Mouse (Mus musculus) cerebellum, adult 9-10 months (tissue): ENCODE measurements around the gene Msrb1.

Experiments used
- DNase-seq: peaks from one replicate; pipeline ENCODE4 v3.0.0; 2022

The Msrb1 gene

GRCm38 (mm10) chr17:24745526-24746497 lies 9.4 kb downstream of the Msrb1 start:
- peak; percentile 75 for DNase-seq

- no peak for DNase-seq
Measured at GRCm38 (mm10) chr17:24746986-24747385, 10.5 kb downstream of the Msrb1 start.

DNA sequence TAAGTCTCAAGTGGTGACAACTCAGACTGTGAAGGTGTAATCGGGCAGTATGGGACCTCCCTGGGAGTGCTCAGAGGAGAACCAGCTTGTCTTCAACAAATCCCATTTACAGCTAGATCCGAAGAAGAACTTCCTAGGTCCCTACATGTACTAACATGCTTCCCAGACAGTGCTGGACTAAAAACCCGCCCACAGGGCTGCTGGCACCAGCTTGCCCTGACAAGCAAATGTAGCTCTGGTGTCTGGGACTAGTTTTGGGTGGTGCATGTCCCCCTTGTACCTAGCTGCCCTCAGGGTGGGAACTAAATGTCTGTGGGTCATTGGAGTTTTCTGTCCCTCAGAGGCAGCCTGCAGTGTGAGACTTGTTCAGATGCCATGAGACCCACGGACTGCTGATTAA lies 15.1 kb downstream of the Msrb1 start:
- DNase-seq: no peak

DNA sequence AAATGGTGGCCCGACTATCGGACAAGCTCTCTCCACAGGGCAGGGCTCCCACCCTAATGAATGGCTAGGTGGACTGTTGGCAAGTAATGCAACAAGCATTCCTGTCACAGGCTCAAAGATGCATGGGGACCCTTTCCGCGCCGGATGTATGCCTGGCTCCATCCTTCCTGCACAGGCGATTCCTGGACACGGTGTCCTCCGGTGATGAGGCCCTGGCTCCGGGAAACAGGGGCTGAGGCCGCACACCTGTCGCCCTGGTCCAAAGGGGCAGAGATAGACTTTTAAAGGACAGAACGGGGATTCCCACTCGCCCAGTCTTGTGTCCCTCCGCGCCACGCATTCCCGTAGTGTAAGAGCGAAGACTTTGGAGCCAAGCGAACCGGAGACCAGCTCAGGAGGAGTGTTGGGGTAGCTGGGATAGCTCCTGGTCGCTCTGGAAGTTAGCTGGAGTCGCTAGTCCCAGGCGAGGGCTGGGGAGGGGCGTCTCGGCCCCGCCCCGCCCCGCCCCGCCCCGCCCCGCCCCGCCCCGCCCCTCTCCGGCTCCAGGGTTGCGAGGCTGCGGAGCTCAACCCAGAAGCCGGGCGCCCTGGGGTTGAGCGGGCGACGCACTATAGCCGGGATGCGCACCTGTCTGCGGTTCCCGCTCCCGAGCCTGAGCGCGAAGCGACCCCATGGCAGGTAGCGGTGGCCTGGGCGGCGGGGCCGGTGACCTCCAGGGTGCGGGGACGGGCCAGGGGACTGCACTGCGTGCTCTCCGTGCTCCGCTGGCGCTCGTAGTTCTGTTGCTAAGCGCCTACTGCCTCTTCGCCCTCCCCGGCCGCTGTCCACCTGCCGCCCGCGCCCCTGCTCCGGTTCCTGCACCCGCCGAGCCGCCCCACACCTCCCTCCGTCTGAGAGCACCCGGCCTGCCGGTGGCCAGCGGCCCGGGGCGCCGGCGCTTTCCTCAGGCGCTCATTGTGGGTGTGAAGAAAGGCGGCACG lies 16.3 kb downstream of the Msrb1 start, which contains the start of gene Hs3st6:
Hs3st6 (plus strand) TSS at position 574 of the 980 bp plus-strand sequence.
- no peak for DNase-seq

GRCm38 (mm10) chr17:24757394-24757793 lies 21.0 kb downstream of the Msrb1 start:
- DNase-seq: no peak

DNA sequence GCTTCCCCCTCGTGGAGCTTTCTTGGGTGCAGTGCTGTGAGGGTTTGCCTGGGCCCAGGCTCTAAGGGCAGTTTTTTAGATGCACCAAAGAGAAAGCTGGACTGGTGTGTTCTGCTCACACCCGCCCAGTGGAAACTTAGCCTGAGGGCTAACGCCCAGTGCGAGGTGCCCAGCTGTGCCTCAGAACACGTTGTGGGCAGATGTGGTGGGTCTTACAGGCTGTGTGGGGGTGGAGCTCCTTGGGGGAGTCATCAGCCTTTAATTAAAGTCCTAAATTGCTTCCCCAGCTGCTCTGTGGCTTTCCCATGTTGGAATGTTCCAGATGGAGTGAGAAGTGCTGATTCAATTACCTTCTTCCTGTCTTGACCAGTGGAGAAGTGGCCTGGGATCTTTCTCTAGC lies 24.7 kb downstream of the Msrb1 start:
- no peak for DNase-seq

- DNase-seq: no peak
Measured at GRCm38 (mm10) chr17:24765016-24765905, 28.8 kb downstream of the Msrb1 start.

DNA sequence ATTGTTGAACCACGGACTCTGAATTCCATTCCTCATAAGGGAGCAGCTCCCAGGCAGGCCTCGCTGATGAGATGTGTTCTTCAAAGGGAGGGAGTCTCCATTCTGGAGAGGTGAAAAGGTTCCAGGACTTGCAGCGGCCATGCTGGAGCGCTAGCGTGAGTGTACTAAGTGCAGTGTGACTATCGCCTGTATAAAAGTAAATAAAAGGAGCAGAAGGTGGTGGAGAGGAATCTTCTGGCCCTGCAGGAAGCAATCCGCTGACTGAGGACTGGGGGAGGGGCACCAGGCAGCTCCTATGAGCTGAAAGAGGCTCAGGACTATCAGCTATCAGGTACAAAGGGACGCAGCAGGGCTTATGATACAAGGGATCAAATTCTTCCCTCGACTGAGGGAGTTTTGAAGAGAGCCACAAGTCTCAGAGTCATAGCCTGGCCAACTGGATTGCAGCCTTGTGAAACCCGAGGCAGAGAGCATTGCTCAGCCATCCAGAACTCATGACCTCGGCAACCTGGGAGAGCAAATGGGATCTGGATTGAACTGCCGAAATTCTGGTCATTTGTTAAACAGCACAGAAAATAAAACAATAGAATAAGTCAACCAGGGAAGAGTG lies 29.9 kb downstream of the Msrb1 start:
- DNase-seq: no peak

DNA sequence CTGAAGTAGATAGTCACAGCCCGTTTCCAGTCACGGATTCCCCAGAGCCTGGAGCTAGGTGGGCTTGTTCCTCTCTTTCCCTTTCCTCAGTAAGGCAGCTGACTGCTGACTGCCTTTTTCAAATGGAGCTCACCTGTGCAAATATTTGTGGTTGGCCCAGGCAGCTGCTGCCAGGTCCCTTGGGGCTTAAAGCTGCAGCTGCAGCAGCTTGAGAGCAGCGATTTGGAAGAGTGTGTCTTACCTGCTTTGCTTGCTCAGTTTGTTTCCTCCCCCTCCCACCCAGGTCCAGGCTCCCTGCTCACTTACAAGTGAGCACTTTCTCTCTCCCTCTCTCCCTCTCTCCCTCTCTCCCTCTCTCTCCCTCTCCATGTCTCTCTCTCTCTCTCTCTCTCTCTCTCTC lies 32.7 kb downstream of the Msrb1 start:
- DNase-seq: no peak

- DNase-seq: no peak
Measured at GRCm38 (mm10) chr17:24773241-24773640, 36.8 kb downstream of the Msrb1 start.

- no peak for DNase-seq
Measured at GRCm38 (mm10) chr17:24775173-24775572, 38.7 kb downstream of the Msrb1 start.

- DNase-seq: no peak
Measured at GRCm38 (mm10) chr17:24777073-24777472, 40.6 kb downstream of the Msrb1 start.

- no peak for DNase-seq
Measured at GRCm38 (mm10) chr17:24780821-24781220, 44.4 kb downstream of the Msrb1 start.

DNA sequence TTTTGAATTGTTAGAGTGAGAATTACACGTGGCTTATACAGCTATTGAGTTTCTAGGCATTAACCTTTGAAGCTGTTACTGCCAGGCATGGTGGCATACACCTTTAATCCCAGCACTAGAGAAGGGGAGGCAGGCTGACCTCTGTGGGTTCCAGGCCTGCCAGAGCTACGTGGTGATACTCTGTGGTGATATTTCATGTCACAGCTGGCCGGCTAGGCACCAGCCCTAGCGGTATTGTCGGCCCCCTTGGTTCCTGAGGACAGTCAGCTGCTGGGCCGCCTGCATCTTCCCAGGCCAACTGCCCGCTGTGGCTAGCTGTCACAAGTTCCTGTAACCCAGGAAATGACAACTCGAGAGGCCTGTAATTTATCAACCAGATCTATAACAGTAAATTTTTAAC lies 55.7 kb downstream of the Msrb1 start:
- no peak for DNase-seq
